Mouse (Mus musculus): ENCODE results near the gene Nav2. TPM values are rescaled to one million over a fixed set of nuclear protein-coding genes. Genes with fewer than 3 reads are reported as not detected.

Nav2 gene
- polyA plus RNA-seq, 1 experiment from 2014 or later = 25.6 TPM

- H3K4me3 ChIP-seq = no peak overlapping the region
- peaks cover 34% of the 10 kb centered on the region for H3K36me3 ChIP-seq
- H3K9me3 ChIP-seq = no peaks in the 10 kb centered on the region
- no peak for DNase-seq (ENCODE audit: low spot score)
- peaks cover 2% of the 10 kb centered on the region; the same call in 1 of the 2 replicates for H3K27me3 ChIP-seq (ENCODE audit: insufficient read depth, poor library complexity, severe bottlenecking)
- H3K27ac ChIP-seq = no peak overlapping the region
- peaks cover 26% of the 10 kb centered on the region for H3K4me1 ChIP-seq (replicated peaks)
- WGBS = 89% methylated on average over 5 of the region's 5 CpGs
Measured at GRCm38 (mm10) chr7:49454601-49455000, 546.1 kb downstream of the Nav2 start.

- no peak overlapping the region for H3K27ac ChIP-seq
- H3K27me3 ChIP-seq (ENCODE audit: insufficient read depth, poor library complexity, severe bottlenecking) = no peaks in the 10 kb centered on the region; the same call in 1 of the 2 replicates
- WGBS = 62% methylated on average over 2 of the region's 2 CpGs
- H3K4me3 ChIP-seq = no peak overlapping the region
- no peaks in the 10 kb centered on the region for H3K9me3 ChIP-seq
- DNase-seq (ENCODE audit: low spot score) = peak; percentile 44
- H3K4me1 ChIP-seq (replicated peaks) = peaks cover 11% of the 10 kb centered on the region; the same call in 1 of the 2 replicates
- H3K36me3 ChIP-seq = peaks cover 34% of the 10 kb centered on the region
Measured at GRCm38 (mm10) chr7:49456148-49456547, 547.6 kb downstream of the Nav2 start.

GRCm38 (mm10) chr7:49457398-49457797 lies 548.9 kb downstream of the Nav2 start:
- WGBS = 82% methylated on average over 10 of the region's 10 CpGs
- Histone ChIP-seq H3K27ac (no peak overlapping the region), H3K27me3 (ENCODE audit: insufficient read depth, poor library complexity, severe bottlenecking) (peaks cover 4% of the 10 kb centered on the region; the same call in 1 of the 2 replicates), H3K4me1 (replicated peaks) (peaks cover 4% of the 10 kb centered on the region; the same call in 1 of the 2 replicates), H3K9me3 (no peaks in the 10 kb centered on the region), H3K36me3 (peaks cover 38% of the 10 kb centered on the region), H3K4me3 (no peak overlapping the region)
- no peak for DNase-seq (ENCODE audit: low spot score)

- 85% methylated on average over 10 of the region's 10 CpGs for WGBS
- H3K36me3 ChIP-seq = peaks cover 33% of the 10 kb centered on the region
- no peaks in the 10 kb centered on the region for H3K9me3 ChIP-seq
- no peak overlapping the region for H3K4me3 ChIP-seq
- DNase-seq (ENCODE audit: low spot score) = no peak
- no peak overlapping the region for H3K27ac ChIP-seq
- peaks cover 4% of the 10 kb centered on the region; the same call in 1 of the 2 replicates for H3K27me3 ChIP-seq (ENCODE audit: insufficient read depth, poor library complexity, severe bottlenecking)
- peaks cover 3% of the 10 kb centered on the region; the same call in 1 of the 2 replicates for H3K4me1 ChIP-seq (replicated peaks)
Measured at GRCm38 (mm10) chr7:49457890-49458289, 549.4 kb downstream of the Nav2 start.

GRCm38 (mm10) chr7:49462328-49462811 lies 553.9 kb downstream of the Nav2 start:
- DNase-seq (ENCODE audit: low spot score) = no peak
- H3K27ac ChIP-seq = no peak overlapping the region
- 0 out of 2 replicates have a peak, but pooled peaks cover 4% of the 10 kb centered on the region for H3K27me3 ChIP-seq (ENCODE audit: insufficient read depth, poor library complexity, severe bottlenecking)
- H3K4me1 ChIP-seq (replicated peaks) = peaks cover 3% of the 10 kb centered on the region; the same call in 1 of the 2 replicates
- H3K4me3 ChIP-seq = no peak overlapping the region
- WGBS = 22% methylated on average over 10 of the region's 10 CpGs
- H3K9me3 ChIP-seq = no peaks in the 10 kb centered on the region
- H3K36me3 ChIP-seq = peaks cover 37% of the 10 kb centered on the region

GRCm38 (mm10) chr7:49467861-49468260 lies 559.3 kb downstream of the Nav2 start:
- no peaks in the 10 kb centered on the region for H3K9me3 ChIP-seq
- WGBS = 63% methylated on average over 10 of the region's 10 CpGs
- no peak overlapping the region for H3K27ac ChIP-seq
- no peaks in the 10 kb centered on the region; the same call in 1 of the 2 replicates for H3K4me1 ChIP-seq (replicated peaks)
- H3K36me3 ChIP-seq = peaks cover 27% of the 10 kb centered on the region
- H3K27me3 ChIP-seq (ENCODE audit: insufficient read depth, poor library complexity, severe bottlenecking) = no peaks in the 10 kb centered on the region
- no peak for DNase-seq (ENCODE audit: low spot score)
- no peak overlapping the region for H3K4me3 ChIP-seq

- Histone ChIP-seq H3K9me3 (no peaks in the 10 kb centered on the region), H3K4me1 (replicated peaks) (no peaks in the 10 kb centered on the region; the same call in 1 of the 2 replicates), H3K36me3 (peaks cover 27% of the 10 kb centered on the region), H3K27ac (no peak overlapping the region), H3K4me3 (no peak overlapping the region), H3K27me3 (ENCODE audit: insufficient read depth, poor library complexity, severe bottlenecking) (no peaks in the 10 kb centered on the region)
- WGBS = 73% methylated on average over 8 of the region's 8 CpGs
- no peak for DNase-seq (ENCODE audit: low spot score)
Measured at GRCm38 (mm10) chr7:49468492-49469205, 560.1 kb downstream of the Nav2 start.

- Histone ChIP-seq H3K27me3 (ENCODE audit: insufficient read depth, poor library complexity, severe bottlenecking) (no peaks in the 10 kb centered on the region), H3K9me3 (no peaks in the 10 kb centered on the region), H3K27ac (no peak overlapping the region), H3K4me1 (replicated peaks) (no peaks in the 10 kb centered on the region; the same call in 1 of the 2 replicates), H3K4me3 (no peak overlapping the region), H3K36me3 (0 out of 2 replicates have a peak, but pooled peaks cover 10% of the 10 kb centered on the region)
- 68% methylated on average over 3 of the region's 3 CpGs for WGBS
- no peak for DNase-seq (ENCODE audit: low spot score)
Measured at GRCm38 (mm10) chr7:49471278-49471677, 562.8 kb downstream of the Nav2 start.

GRCm38 (mm10) chr7:49475282-49475681 lies 566.8 kb downstream of the Nav2 start:
- Histone ChIP-seq H3K4me3 (no peak overlapping the region), H3K4me1 (replicated peaks) (peaks cover 9% of the 10 kb centered on the region), H3K27ac (no peak overlapping the region), H3K27me3 (ENCODE audit: insufficient read depth, poor library complexity, severe bottlenecking) (no peaks in the 10 kb centered on the region), H3K36me3 (0 out of 2 replicates have a peak, but pooled peaks cover 10% of the 10 kb centered on the region), H3K9me3 (no peaks in the 10 kb centered on the region)
- DNase-seq (ENCODE audit: low spot score) = no peak
- WGBS = 87% methylated on average over 6 of the region's 6 CpGs

GRCm38 (mm10) chr7:49476163-49476562 lies 567.6 kb downstream of the Nav2 start:
- H3K4me3 ChIP-seq = no peak overlapping the region
- no peak overlapping the region for H3K27ac ChIP-seq
- no peaks in the 10 kb centered on the region for H3K27me3 ChIP-seq (ENCODE audit: insufficient read depth, poor library complexity, severe bottlenecking)
- no peak for DNase-seq (ENCODE audit: low spot score)
- no peaks in the 10 kb centered on the region for H3K9me3 ChIP-seq
- WGBS = 91% methylated on average over 8 of the region's 8 CpGs
- peaks cover 11% of the 10 kb centered on the region for H3K4me1 ChIP-seq (replicated peaks)
- 0 out of 2 replicates have a peak, but pooled peaks cover 10% of the 10 kb centered on the region for H3K36me3 ChIP-seq

- Histone ChIP-seq H3K27me3 (ENCODE audit: insufficient read depth, poor library complexity, severe bottlenecking) (no peaks in the 10 kb centered on the region), H3K27ac (no peak overlapping the region), H3K9me3 (no peaks in the 10 kb centered on the region), H3K36me3 (0 out of 2 replicates have a peak, but pooled peaks cover 10% of the 10 kb centered on the region), H3K4me3 (no peak overlapping the region), H3K4me1 (replicated peaks) (peaks cover 11% of the 10 kb centered on the region)
- 61% methylated on average over 5 of the region's 5 CpGs for WGBS
- peak; percentile 34 for DNase-seq (ENCODE audit: low spot score)
Measured at GRCm38 (mm10) chr7:49476666-49477065, 568.1 kb downstream of the Nav2 start.

GRCm38 (mm10) chr7:49477076-49477975 lies 568.8 kb downstream of the Nav2 start:
- H3K4me1 ChIP-seq (replicated peaks) = peaks cover 11% of the 10 kb centered on the region
- no peak overlapping the region for H3K27ac ChIP-seq
- H3K9me3 ChIP-seq = no peaks in the 10 kb centered on the region
- 84% methylated on average over 9 of the region's 9 CpGs for WGBS
- H3K27me3 ChIP-seq (ENCODE audit: insufficient read depth, poor library complexity, severe bottlenecking) = peaks cover 5% of the 10 kb centered on the region; the same call in 1 of the 2 replicates
- H3K36me3 ChIP-seq = 0 out of 2 replicates have a peak, but pooled peaks cover 8% of the 10 kb centered on the region
- DNase-seq (ENCODE audit: low spot score) = no peak
- H3K4me3 ChIP-seq = no peak overlapping the region

Data from hindbrain, embryonic 10.5 days (tissue).